Mouse (Mus musculus): ENCODE measurements around the gene Csnk2a2. TPM values are rescaled to one million over a fixed set of nuclear protein-coding genes. Genes with fewer than 3 reads are reported as not detected.

The Csnk2a2 gene
- polyA plus RNA-seq, 1 experiment from 2014 or later: 7.6 TPM

GRCm38 (mm10) chr8:95434233-95434632, 55.6 kb downstream of the Csnk2a2 start:
- WGBS: under 1% methylated on average over 25 of the region's 25 CpGs
- H3K4me3 ChIP-seq (replicated peaks; ENCODE audit: low read length): peak overlapping the region; percentile 97
- H3K27ac ChIP-seq (ENCODE audit: low read length): peak overlapping the region; percentile 94
- peak overlapping the region; percentile 77 for H3K4me2 ChIP-seq (ENCODE audit: low read depth, low read length)
- ATAC-seq (ENCODE audit: insufficient read depth, low FRiP score): peak; percentile 20
- no peaks in the 10 kb centered on the region for H3K27me3 ChIP-seq (ENCODE audit: control insufficient read depth, insufficient read depth, low read length)
- H3K9ac ChIP-seq (ENCODE audit: low read length): peak overlapping the region; percentile 97
- H3K36me3 ChIP-seq (ENCODE audit: control insufficient read depth, insufficient read depth, low read length): no peaks in the 10 kb centered on the region
- peaks cover 35% of the 10 kb centered on the region for H3K4me1 ChIP-seq (ENCODE audit: control insufficient read depth, insufficient read depth, low read length)
- H3K9me3 ChIP-seq (replicated peaks; ENCODE audit: control insufficient read depth, low read length): no peaks in the 10 kb centered on the region

DNA sequence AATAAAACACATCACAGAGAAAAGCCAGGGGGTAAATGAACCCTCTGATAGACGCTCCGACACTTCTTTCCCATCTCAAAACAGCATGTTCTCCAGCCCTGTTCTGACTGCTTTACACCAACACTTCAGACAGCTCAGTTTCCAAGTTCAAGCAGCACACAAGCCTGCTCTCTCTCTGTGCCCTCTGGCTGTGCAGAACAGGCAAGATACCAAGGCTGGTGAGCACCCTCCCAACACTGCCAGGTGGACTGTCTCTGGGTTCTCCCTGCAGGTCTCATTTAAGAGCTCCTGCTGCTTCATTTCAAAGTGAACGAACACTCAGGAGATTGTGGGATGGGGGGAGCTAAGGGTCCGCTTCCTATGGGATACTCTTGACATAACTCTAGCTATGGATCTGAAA, 56.7 kb downstream of the Csnk2a2 start:
- no peaks in the 10 kb centered on the region for H3K27me3 ChIP-seq (ENCODE audit: control insufficient read depth, insufficient read depth, low read length)
- no peak overlapping the region for H3K27ac ChIP-seq (ENCODE audit: low read length)
- WGBS: 46% methylated on average over 4 of the region's 4 CpGs
- ATAC-seq (ENCODE audit: insufficient read depth, low FRiP score): no peak
- H3K4me2 ChIP-seq (ENCODE audit: low read depth, low read length): peak overlapping the region; percentile 77
- no peaks in the 10 kb centered on the region for H3K36me3 ChIP-seq (ENCODE audit: control insufficient read depth, insufficient read depth, low read length)
- no peaks in the 10 kb centered on the region for H3K9me3 ChIP-seq (replicated peaks; ENCODE audit: control insufficient read depth, low read length)
- peaks cover 45% of the 10 kb centered on the region for H3K4me1 ChIP-seq (ENCODE audit: control insufficient read depth, insufficient read depth, low read length)
- peak overlapping the region; percentile 97 for H3K9ac ChIP-seq (ENCODE audit: low read length)
- H3K4me3 ChIP-seq (replicated peaks; ENCODE audit: low read length): peak overlapping the region; percentile 97

- ATAC-seq (ENCODE audit: insufficient read depth, low FRiP score): no peak
- H3K4me3 ChIP-seq (replicated peaks; ENCODE audit: low read length): peak overlapping the region; percentile 97; the same call in 1 of the 2 replicates
- H3K4me2 ChIP-seq (ENCODE audit: low read depth, low read length): peak overlapping the region; percentile 77
- WGBS: 57% methylated on average over 3 of the region's 3 CpGs
- H3K27ac ChIP-seq (ENCODE audit: low read length): no peak overlapping the region
- H3K4me1 ChIP-seq (ENCODE audit: control insufficient read depth, insufficient read depth, low read length): peaks cover 51% of the 10 kb centered on the region
- no peaks in the 10 kb centered on the region for H3K36me3 ChIP-seq (ENCODE audit: control insufficient read depth, insufficient read depth, low read length)
- H3K9ac ChIP-seq (ENCODE audit: low read length): no peak overlapping the region
- no peaks in the 10 kb centered on the region for H3K27me3 ChIP-seq (ENCODE audit: control insufficient read depth, insufficient read depth, low read length)
- no peaks in the 10 kb centered on the region for H3K9me3 ChIP-seq (replicated peaks; ENCODE audit: control insufficient read depth, low read length)
Measured at GRCm38 (mm10) chr8:95432471-95432870, 57.4 kb downstream of the Csnk2a2 start.

- 21% methylated on average over 3 of the region's 3 CpGs for WGBS
- no peak overlapping the region for H3K4me3 ChIP-seq (replicated peaks; ENCODE audit: low read length)
- peak overlapping the region; percentile 31 for H3K4me2 ChIP-seq (ENCODE audit: low read depth, low read length)
- H3K4me1 ChIP-seq (ENCODE audit: control insufficient read depth, insufficient read depth, low read length): peaks cover 62% of the 10 kb centered on the region
- ATAC-seq (ENCODE audit: insufficient read depth, low FRiP score): peak; percentile 25
- H3K9me3 ChIP-seq (replicated peaks; ENCODE audit: control insufficient read depth, low read length): no peaks in the 10 kb centered on the region
- 0 out of 2 replicates have a peak overlapping the region, but pooled peaks have one; percentile 23 for H3K9ac ChIP-seq (ENCODE audit: low read length)
- H3K36me3 ChIP-seq (ENCODE audit: control insufficient read depth, insufficient read depth, low read length): no peaks in the 10 kb centered on the region
- H3K27me3 ChIP-seq (ENCODE audit: control insufficient read depth, insufficient read depth, low read length): no peaks in the 10 kb centered on the region
- H3K27ac ChIP-seq (ENCODE audit: low read length): peak overlapping the region; percentile 54
Measured at GRCm38 (mm10) chr8:95429945-95430344, 59.9 kb downstream of the Csnk2a2 start.

DNA sequence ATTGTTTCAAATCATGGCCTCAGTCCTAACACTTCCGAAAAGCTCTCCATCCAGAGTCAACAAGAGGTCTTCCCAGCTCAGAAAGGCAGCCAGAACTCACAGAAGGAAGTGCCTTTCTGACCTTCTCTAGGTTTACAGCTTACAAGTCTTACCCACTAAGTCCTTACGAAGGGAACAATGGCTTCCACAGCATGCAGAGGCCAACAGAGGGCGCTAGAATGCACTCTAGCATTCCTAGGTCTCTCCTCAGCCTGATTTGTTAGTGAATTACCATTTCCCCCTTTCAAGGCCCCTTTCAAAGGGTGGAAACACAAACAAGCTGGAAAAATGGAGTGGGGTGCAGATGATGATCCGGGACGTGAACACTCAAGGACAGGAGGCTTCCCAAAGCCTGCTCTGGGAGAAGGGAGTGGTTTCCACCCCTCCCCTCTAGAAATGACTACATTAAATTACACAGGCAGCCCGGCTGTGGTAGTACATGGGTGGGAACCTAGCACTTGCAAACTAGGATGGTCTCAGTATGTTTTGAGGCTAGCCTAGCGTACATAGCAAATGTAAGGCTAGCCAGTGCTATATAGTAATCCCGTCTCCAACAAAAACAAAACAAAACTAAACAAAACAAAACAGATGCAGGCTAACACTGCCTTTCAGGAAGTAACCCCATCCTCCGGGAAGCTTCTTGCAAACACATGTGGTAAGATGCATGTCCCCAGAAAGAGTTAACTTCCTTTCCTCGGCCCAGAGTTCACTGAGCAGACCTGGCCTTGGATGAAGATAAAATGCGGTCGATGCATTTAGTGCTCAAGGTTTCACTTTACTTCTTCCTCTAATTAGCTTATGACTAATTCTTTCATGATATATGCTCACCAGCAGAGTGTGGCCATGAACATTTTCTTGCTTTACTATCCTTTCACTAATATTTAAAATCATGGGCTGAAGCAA, 62.0 kb downstream of the Csnk2a2 start:
- H3K9ac ChIP-seq (ENCODE audit: low read length): peak overlapping the region; percentile 37; the same call in 1 of the 2 replicates
- WGBS: 19% methylated on average over 12 of the region's 12 CpGs
- peaks cover 57% of the 10 kb centered on the region for H3K4me1 ChIP-seq (ENCODE audit: control insufficient read depth, insufficient read depth, low read length)
- no peaks in the 10 kb centered on the region for H3K36me3 ChIP-seq (ENCODE audit: control insufficient read depth, insufficient read depth, low read length)
- no peaks in the 10 kb centered on the region for H3K27me3 ChIP-seq (ENCODE audit: control insufficient read depth, insufficient read depth, low read length)
- peak overlapping the region; percentile 37 for H3K4me2 ChIP-seq (ENCODE audit: low read depth, low read length)
- peak overlapping the region; percentile 93 for H3K27ac ChIP-seq (ENCODE audit: low read length)
- peak overlapping the region; percentile 15 for H3K4me3 ChIP-seq (replicated peaks; ENCODE audit: low read length)
- H3K9me3 ChIP-seq (replicated peaks; ENCODE audit: control insufficient read depth, low read length): no peaks in the 10 kb centered on the region
- ATAC-seq (ENCODE audit: insufficient read depth, low FRiP score): peak; percentile 54; the same call in 1 of the 2 replicates

DNA sequence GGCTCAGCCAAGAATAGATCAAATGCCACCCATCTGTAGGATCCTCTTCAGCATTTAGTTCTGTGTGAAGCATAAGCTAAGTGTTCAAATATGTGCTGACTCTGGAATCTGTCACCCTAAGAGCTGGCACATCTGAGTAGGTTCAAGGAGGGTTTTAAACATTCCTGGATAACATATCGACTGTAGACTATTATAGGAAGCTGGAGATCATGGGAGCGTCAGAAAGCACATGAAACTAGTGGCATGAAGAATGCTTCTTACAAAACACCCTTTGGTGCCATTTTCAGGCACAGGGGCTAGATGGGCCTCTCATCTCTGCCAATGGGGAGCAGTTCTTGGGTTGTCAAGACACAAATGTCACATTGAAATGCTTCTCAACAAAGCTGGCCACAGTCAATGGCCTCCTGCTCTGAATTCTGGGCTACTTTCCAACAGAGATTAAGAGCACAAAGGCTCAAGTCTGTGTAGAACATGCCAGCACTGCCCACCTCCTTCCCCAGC, 63.0 kb downstream of the Csnk2a2 start:
- 35% methylated on average over 2 of the region's 2 CpGs for WGBS
- H3K4me3 ChIP-seq (replicated peaks; ENCODE audit: low read length): no peak overlapping the region
- H3K9ac ChIP-seq (ENCODE audit: low read length): no peak overlapping the region
- H3K9me3 ChIP-seq (replicated peaks; ENCODE audit: control insufficient read depth, low read length): no peaks in the 10 kb centered on the region
- peak overlapping the region; percentile 37 for H3K4me2 ChIP-seq (ENCODE audit: low read depth, low read length)
- ATAC-seq (ENCODE audit: insufficient read depth, low FRiP score): peak; percentile 57; the same call in 1 of the 2 replicates
- peaks cover 49% of the 10 kb centered on the region for H3K4me1 ChIP-seq (ENCODE audit: control insufficient read depth, insufficient read depth, low read length)
- H3K27me3 ChIP-seq (ENCODE audit: control insufficient read depth, insufficient read depth, low read length): no peaks in the 10 kb centered on the region
- 0 out of 2 replicates have a peak, but pooled peaks cover 5% of the 10 kb centered on the region for H3K36me3 ChIP-seq (ENCODE audit: control insufficient read depth, insufficient read depth, low read length)
- H3K27ac ChIP-seq (ENCODE audit: low read length): peak overlapping the region; percentile 93

DNA sequence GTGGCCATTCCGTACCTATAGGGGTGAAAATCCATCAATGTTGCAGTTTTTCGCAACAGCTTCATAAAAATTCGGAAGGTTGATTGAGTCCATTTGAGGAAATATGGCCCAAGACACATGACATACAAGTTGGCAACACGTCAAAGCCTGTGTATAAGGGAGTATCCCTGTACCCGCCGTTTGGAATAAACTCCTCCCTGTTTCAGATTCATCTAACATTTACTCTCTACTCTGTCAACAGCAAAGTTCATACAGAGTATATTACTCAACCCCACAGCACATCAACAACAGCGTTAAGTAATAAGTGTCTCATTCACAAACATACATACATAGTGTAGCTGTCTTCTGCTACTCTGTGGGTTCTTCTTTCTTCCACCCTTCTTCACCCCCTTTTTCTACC, 65.2 kb downstream of the Csnk2a2 start:
- Histone ChIP-seq H3K4me3 (replicated peaks; ENCODE audit: low read length) (no peak overlapping the region), H3K27me3 (ENCODE audit: control insufficient read depth, insufficient read depth, low read length) (no peaks in the 10 kb centered on the region), H3K9ac (ENCODE audit: low read length) (no peak overlapping the region), H3K4me1 (ENCODE audit: control insufficient read depth, insufficient read depth, low read length) (peaks cover 36% of the 10 kb centered on the region), H3K9me3 (replicated peaks; ENCODE audit: control insufficient read depth, low read length) (no peaks in the 10 kb centered on the region), H3K27ac (ENCODE audit: low read length) (peak overlapping the region; percentile 62), H3K4me2 (ENCODE audit: low read depth, low read length) (no peak overlapping the region), H3K36me3 (ENCODE audit: control insufficient read depth, insufficient read depth, low read length) (peaks cover 18% of the 10 kb centered on the region)
- 58% methylated on average over 7 of the region's 7 CpGs for WGBS
- no peak for ATAC-seq (ENCODE audit: insufficient read depth, low FRiP score)

DNA sequence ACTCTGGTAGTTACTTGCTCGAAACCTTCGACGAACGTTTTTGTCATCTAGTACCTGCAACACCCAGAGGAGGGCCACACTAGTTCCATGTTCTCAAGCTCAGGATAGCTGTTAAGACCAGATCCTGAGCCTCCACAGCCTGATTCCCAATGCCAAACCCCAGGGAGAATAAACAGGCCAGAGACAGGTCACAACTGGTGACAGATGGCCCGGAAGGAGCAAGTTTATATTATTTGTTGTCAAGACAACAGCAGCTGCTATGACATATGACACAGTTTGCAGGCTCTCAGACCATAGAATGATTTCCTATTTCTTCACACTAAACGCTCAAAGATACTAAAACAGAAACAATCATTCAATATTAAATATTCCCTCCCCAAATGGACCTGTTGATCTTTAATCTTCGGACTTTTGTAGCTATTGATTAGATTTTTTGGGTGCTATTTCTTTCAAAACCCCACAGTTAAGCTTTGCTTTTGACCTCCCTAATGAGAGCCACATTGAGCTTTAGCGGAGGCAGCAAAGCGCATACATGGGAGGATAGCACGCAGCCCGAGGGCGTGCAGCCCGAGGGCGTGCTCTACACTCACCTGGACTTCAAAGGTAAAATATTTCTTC, 67.5 kb downstream of the Csnk2a2 start:
- Histone ChIP-seq H3K4me1 (ENCODE audit: control insufficient read depth, insufficient read depth, low read length) (peaks cover 14% of the 10 kb centered on the region), H3K27me3 (ENCODE audit: control insufficient read depth, insufficient read depth, low read length) (no peaks in the 10 kb centered on the region), H3K9me3 (replicated peaks; ENCODE audit: control insufficient read depth, low read length) (no peaks in the 10 kb centered on the region), H3K4me3 (replicated peaks; ENCODE audit: low read length) (no peak overlapping the region), H3K36me3 (ENCODE audit: control insufficient read depth, insufficient read depth, low read length) (peaks cover 21% of the 10 kb centered on the region), H3K4me2 (ENCODE audit: low read depth, low read length) (no peak overlapping the region), H3K27ac (ENCODE audit: low read length) (no peak overlapping the region), H3K9ac (ENCODE audit: low read length) (no peak overlapping the region)
- ATAC-seq (ENCODE audit: insufficient read depth, low FRiP score): no peak
- 86% methylated on average over 14 of the region's 14 CpGs for WGBS
